Mouse (Mus musculus) heart, postnatal 0 days (tissue): Measurements from ENCODE around the gene Hivep3.

Experiments
- CTCF ChIP-seq: IDR thresholded peaks from 2 replicates; pipeline ENCODE4 v1.5.1; 2016; ENCODE audit warnings: antibody characterized with exemption, control low read depth, low read depth
- EP300 ChIP-seq: IDR thresholded peaks from 2 replicates; pipeline ENCODE4 v1.6.1; 2016; ENCODE audit warnings: antibody characterized with exemption, low read depth

GRCm38 (mm10) chr4:120056451-120056850 lies 322.9 kb downstream of the Hivep3 start:
- no peak for TF ChIP-seq CTCF
- no peak for TF ChIP-seq EP300
